Mouse (Mus musculus) stomach, postnatal 0 days (tissue): ENCODE measurements around the gene Akap1. TPM values are rescaled to one million over a fixed set of nuclear protein-coding genes. Genes with fewer than 3 reads are reported as not detected.
A peak's percentile ranks its signal among the peaks of the same experiment; 100 is the strongest.

Experiments
- ATAC-seq: fragments of 200-750 bp; cut with Nextera tagmentation; 2 replicates; pipeline ENCODE4 v1.8.0; 2017; ENCODE audit not compliant: low FRiP score, low TSS enrichment
- DNase-seq: peaks from one replicate; pipeline ENCODE4 v3.0.0-alpha.2; 2016; ENCODE audit warnings: low spot score
- H3K27ac ChIP-seq: fragments of 300-500 bp; sonication (generic); replicated peaks from 2 replicates; pipeline ENCODE4 v1.5.1; 2014; ENCODE audit warnings: mild to moderate bottlenecking, control low read depth
- H3K27me3 ChIP-seq: fragments of 300-500 bp; sonication (generic); 2 replicates; pipeline ENCODE4 v1.6.1; 2014; ENCODE audit warnings: low read length; ENCODE audit not compliant: control insufficient read depth, insufficient read depth
- H3K36me3 ChIP-seq: fragments of 300-500 bp; sonication (generic); 2 replicates; pipeline ENCODE4 v1.6.1; 2014; ENCODE audit warnings: low read length, mixed read lengths; ENCODE audit not compliant: control insufficient read depth, insufficient read depth
- H3K4me1 ChIP-seq: fragments of 300-500 bp; sonication (generic); replicated peaks from 2 replicates; pipeline ENCODE4 v1.6.1; 2014; ENCODE audit warnings: antibody characterized with exemption; ENCODE audit not compliant: control insufficient read depth, insufficient read depth
- H3K4me2 ChIP-seq: fragments of 300-500 bp; sonication (generic); replicated peaks from 2 replicates; pipeline ENCODE4 v1.6.1; 2014; ENCODE audit warnings: low read depth, mild to moderate bottlenecking, control low read depth, moderate library complexity
- H3K4me3 ChIP-seq: fragments of 300-500 bp; sonication (generic); 2 replicates; pipeline ENCODE4 v1.5.1; 2014; ENCODE audit warnings: low read depth, low read length, control low read depth
- H3K9ac ChIP-seq: fragments of 300-500 bp; sonication (generic); 2 replicates; pipeline ENCODE4 v1.6.1; 2014; ENCODE audit warnings: mild to moderate bottlenecking, low read length, control low read depth, mixed read lengths
- H3K9me3 ChIP-seq: fragments of 300-500 bp; sonication (generic); 2 replicates; pipeline ENCODE4 v1.6.1; 2016; ENCODE audit warnings: low read length; ENCODE audit not compliant: control insufficient read depth
- CTCF ChIP-seq: IDR thresholded peaks from 2 replicates; pipeline ENCODE4 v1.5.1; 2016; ENCODE audit warnings: antibody characterized with exemption, low read depth, mild to moderate bottlenecking, moderate library complexity
- EP300 ChIP-seq: optimal IDR thresholded peaks from 2 replicates; pipeline ENCODE3; 2016; ENCODE audit warnings: antibody characterized with exemption
- WGBS: fragments of 180-500 bp; shearing (Covaris S2); extraction: QIAGEN DNeasy Blood & Tissue Kit; methylation state at CpG from one replicate; pipeline ENCODE4 v1.1.7; 2014; 5-methylcytosine and 5-hydroxymethylcytosine counted together
- polyA plus RNA-seq: library from polyadenylated mRNA; unstranded; fragments of >200 nt; fragmentation: Nextera tagmentation; extraction: Ambion mirVana; gene quantifications from 2 replicates; pipeline ENCODE4 v1.2.1, GENCODE M21; 2015

Akap1 gene
- polyA plus RNA-seq, 1 experiment from 2014 or later: 14.4 TPM

DNA sequence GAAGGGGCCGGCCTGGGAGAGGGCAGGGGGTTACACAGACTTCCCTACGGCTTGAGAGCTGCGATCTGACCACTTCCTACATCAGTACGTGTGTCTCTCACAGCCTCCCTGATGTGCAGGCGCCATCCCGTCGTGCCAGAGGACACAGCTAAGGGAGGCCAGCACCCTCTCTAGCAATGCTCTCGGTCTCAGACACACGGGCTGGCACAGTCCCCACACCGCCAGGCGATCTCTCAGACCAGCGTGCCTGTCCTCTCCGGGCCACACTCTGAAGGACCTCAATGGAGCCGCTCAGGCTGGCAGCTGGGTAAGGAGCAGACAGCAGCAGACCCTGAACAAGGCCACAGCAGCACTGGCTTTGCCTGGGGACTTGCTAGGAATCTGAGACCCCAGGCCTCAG lies 30.3 kb downstream of the Akap1 start:
- WGBS: 87% methylated on average over 14 of the region's 14 CpGs
- no peaks in the 10 kb centered on the region for H3K27me3 ChIP-seq
- ATAC-seq: no peak
- no peak overlapping the region for H3K4me3 ChIP-seq
- peaks cover 46% of the 10 kb centered on the region for H3K36me3 ChIP-seq
- H3K4me2 ChIP-seq: no peak overlapping the region
- DNase-seq: no peak
- H3K27ac ChIP-seq: no peak overlapping the region; the same call in 1 of the 2 replicates
- no peaks in the 10 kb centered on the region for H3K4me1 ChIP-seq
- TF ChIP-seq EP300 (no peak), CTCF (no peak)
- no peaks in the 10 kb centered on the region for H3K9me3 ChIP-seq
- no peak overlapping the region for H3K9ac ChIP-seq

DNA sequence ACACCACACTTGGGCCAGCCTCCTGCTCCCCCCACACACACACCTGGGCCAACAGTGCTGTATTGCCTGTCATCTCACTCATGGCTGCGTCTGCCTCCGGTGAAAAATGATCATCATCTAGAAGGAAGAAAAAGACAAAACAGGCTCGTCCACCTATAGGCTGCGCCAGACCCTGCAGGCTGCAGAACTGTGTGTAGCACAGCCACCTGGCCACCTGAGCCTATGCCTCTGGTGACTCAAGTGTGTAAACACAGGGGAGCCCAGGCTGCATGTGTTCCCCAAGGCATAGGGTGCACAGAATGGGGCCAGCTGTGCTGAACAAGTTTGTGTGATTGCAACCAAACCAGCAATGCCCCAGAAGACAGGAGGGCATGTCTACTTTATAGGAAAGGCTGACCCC lies 31.3 kb downstream of the Akap1 start:
- no peaks in the 10 kb centered on the region for H3K27me3 ChIP-seq
- H3K9ac ChIP-seq: no peak overlapping the region
- TF ChIP-seq CTCF (peak; percentile 52; the same call in 1 of the 2 replicates), EP300 (no peak)
- DNase-seq (peak; percentile 75), ATAC-seq (peak; percentile 91)
- H3K9me3 ChIP-seq: no peaks in the 10 kb centered on the region
- no peak overlapping the region for H3K4me2 ChIP-seq
- H3K27ac ChIP-seq: 0 out of 2 replicates have a peak overlapping the region, but pooled peaks have one; percentile 30
- no peak overlapping the region for H3K4me3 ChIP-seq
- H3K4me1 ChIP-seq: no peaks in the 10 kb centered on the region
- 29% methylated on average over 4 of the region's 4 CpGs for WGBS
- peaks cover 38% of the 10 kb centered on the region for H3K36me3 ChIP-seq

- Histone ChIP-seq H3K27ac (no peak overlapping the region), H3K4me2 (no peak overlapping the region), H3K4me1 (no peaks in the 10 kb centered on the region), H3K36me3 (peaks cover 23% of the 10 kb centered on the region), H3K9ac (no peak overlapping the region), H3K27me3 (no peaks in the 10 kb centered on the region), H3K9me3 (no peaks in the 10 kb centered on the region), H3K4me3 (no peak overlapping the region)
- TF ChIP-seq CTCF: peak; percentile 77
- TF ChIP-seq EP300: no peak
- 100% methylated on average over 2 of the region's 2 CpGs for WGBS
- ATAC-seq (no peak), DNase-seq (peak; percentile 50)
Observed at GRCm38 (mm10) chr11:88830257-88830804, 34.1 kb downstream of the Akap1 start.

- Histone ChIP-seq H3K27ac (no peak overlapping the region), H3K4me1 (no peaks in the 10 kb centered on the region), H3K4me3 (no peak overlapping the region), H3K27me3 (no peaks in the 10 kb centered on the region), H3K9me3 (no peaks in the 10 kb centered on the region), H3K4me2 (no peak overlapping the region), H3K9ac (no peak overlapping the region), H3K36me3 (peaks cover 9% of the 10 kb centered on the region)
- ATAC-seq (no peak), DNase-seq (no peak)
- TF ChIP-seq CTCF (peak; percentile 59), EP300 (no peak)
Observed at GRCm38 (mm10) chr11:88828528-88828927, 35.9 kb downstream of the Akap1 start.

DNA sequence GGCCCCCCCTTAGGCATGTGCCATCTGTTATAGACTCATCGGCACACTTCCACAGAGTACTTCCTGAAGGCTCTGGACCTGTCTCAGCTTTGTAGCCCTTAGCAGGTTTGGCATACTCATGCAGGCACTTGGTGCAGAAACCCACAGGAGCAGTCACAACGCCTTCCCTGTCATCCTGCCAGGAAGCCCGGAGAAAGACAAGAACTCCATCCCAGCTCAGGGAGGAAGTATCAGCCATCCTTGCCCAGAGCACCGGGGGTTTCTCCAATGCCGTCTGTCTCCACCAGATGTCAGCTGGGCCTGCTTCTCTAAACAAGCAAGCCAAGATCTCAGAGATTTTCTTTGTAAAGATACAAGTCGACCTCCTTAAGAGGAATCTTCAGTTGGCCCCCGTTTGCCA lies 38.5 kb downstream of the Akap1 start:
- Histone ChIP-seq H3K9me3 (no peaks in the 10 kb centered on the region), H3K9ac (no peak overlapping the region), H3K4me1 (no peaks in the 10 kb centered on the region), H3K27ac (no peak overlapping the region), H3K4me2 (no peak overlapping the region), H3K4me3 (no peak overlapping the region), H3K27me3 (no peaks in the 10 kb centered on the region; the same call in 1 of the 2 replicates), H3K36me3 (peaks cover 3% of the 10 kb centered on the region; the same call in 1 of the 2 replicates)
- 33% methylated on average over 7 of the region's 7 CpGs for WGBS
- no peak for ATAC-seq
- DNase-seq: no peak
- TF ChIP-seq EP300: no peak
- peak; percentile 63 for TF ChIP-seq CTCF

DNA sequence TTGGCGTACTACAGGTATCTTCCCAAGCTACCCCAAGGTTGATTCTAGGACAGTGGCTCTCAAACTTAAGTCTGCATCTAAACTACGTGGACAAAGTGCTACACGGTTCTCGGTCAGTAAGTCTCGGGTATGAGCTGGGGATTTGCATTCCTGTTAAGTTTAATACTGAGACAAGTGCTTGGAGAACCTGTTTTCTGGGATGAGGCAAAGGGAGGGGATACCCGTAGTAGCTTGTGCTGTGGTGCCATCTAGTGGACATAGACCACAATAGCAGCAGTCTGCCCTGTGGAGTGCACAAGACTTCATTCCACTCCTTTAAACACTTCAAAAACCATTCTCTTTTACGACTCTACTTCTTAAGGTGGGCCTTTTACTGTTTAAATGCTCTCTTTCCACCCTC lies 41.4 kb downstream of the Akap1 start:
- no peaks in the 10 kb centered on the region; the same call in 1 of the 2 replicates for H3K27me3 ChIP-seq
- no peaks in the 10 kb centered on the region for H3K9me3 ChIP-seq
- no peaks in the 10 kb centered on the region for H3K36me3 ChIP-seq
- H3K9ac ChIP-seq: no peak overlapping the region
- 2% methylated on average over 7 of the region's 7 CpGs for WGBS
- TF ChIP-seq EP300 (no peak), CTCF (peak; percentile 98)
- no peak overlapping the region for H3K27ac ChIP-seq
- DNase-seq (peak; percentile 76), ATAC-seq (peak; percentile 80)
- no peak overlapping the region for H3K4me3 ChIP-seq
- no peaks in the 10 kb centered on the region for H3K4me1 ChIP-seq
- H3K4me2 ChIP-seq: peak overlapping the region; percentile 34
